Mouse (Mus musculus) heart, adult 18-20 months (tissue): ENCODE results near the gene Tmem132e. TPM values are rescaled to one million over a fixed set of nuclear protein-coding genes. Genes with fewer than 3 reads are reported as not detected.
A peak's percentile ranks its signal among the peaks of the same experiment; 100 is the strongest.

Experiments used
- DNase-seq, 2 experiments: peaks; one replicate each; pipeline ENCODE4 v3.0.0; 2021 to 2022; ENCODE audit warnings: mixed read lengths in 1 of 2
- long read RNA-seq, 2 experiments: library from polyadenylated mRNA; stranded (forward); transcript quantifications; one replicate each; pipeline ENCODE4 v2.0.0; 2021
- total RNA-seq, 2 experiments: library from RNA; stranded (reverse); gene quantifications; 2 replicates each; pipeline ENCODE4 v1.2.3; 2021

Tmem132e gene
- under 1 TPM; 0.20 to 0.31 TPM for total RNA-seq
- long read RNA-seq, experiment 1 = 0 reads
- long read RNA-seq, experiment 2 = 0 reads

DNA sequence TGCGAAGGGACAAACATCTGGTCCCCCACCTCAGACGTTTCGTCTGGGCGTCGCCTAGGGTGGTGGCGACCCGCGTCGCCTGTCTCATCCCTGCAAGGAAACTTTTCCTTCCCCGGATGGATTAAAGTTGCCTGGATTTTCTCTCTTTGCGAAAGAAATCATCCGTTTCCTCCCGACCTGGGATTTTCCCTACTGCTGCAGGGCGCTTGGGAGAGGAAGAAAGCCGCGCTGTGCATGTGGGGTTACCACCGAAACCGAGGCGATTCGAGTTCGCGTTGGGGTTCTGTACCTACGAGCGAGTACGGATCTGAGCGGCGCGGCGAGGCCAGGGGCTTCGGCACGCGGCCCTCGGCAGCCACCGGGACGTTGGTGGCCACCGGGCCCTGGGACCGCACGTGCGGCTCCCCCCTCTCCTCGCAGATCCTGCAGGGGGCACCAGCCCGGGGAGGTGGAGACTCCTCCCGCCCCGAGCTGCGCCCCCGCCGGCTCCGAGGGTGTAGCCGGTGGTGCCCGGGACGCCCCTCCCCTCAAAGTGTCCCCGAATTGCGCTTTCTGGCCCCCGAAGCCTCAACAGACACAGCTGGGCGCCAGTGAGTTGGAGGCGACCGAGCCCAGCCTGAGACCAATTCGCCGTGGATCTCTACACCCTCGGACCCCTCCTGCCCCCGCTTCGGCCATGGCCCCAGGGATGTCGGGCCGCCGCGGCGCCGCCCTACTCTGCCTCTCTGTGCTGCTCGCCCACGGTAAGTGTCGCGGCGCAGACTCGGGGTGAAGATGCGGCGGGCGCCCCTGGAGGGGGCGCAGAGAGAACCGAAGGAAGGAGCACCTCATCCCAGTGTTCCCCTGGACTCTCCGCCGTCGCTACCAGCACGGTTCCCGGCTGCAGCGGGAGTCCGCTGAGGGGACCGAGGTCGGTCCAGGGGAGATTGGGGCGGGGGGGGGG is at the start of gene Tmem132e:
TSS of gene Tmem132e (plus strand) at position 530 of the 943 bp plus-strand sequence.
- peak in 1 of 2 experiments; percentile 11 for DNase-seq

DNA sequence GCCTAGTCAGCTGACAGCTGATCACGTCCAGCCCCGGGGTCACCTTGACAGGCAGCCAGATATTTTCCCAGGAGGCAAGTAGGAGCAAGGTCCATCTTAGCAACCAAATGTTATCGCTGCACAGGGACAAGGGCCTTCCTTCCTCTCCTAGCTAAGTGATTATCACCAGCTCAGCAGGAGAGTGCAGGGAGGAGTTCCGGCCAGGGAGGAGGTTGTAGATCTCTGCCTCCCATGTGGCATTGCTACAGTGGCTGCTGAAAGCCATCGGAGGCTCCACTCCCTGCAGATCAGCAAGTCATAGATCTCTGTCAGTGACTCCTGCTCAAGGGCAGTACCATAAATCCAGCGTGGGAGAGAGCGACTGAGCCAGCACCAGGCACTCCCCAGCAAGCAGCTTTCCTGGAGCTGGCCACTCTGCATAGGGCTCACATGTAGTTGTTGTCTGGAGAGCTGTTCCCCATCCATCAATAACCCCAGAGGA is 48.7 kb upstream of the Tmem132e start:
- DNase-seq = peak; percentile 29 to 56

GRCm38 (mm10) chr11:82340416-82340815 is 48.3 kb upstream of the Tmem132e start:
- peak; percentile 9 to 12 for DNase-seq

DNA sequence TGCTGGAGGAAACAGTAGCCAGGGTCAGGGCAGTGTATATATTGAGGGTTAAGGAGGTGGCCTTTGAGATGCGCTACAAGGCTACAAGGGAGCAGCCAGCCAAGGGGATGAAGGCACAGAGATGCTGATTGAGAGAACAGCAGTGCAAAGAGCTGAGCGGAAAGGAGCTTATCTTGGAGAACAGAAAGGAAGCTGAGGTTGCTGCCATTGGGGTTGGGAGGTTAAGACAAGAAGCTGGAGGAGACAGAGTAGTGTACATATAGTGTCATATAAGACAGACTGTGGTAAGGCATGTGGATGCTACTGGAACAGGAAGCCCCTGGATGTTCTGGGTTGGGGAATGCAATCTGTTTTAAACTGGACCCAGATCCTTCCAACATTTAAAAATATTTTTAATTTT is 47.8 kb upstream of the Tmem132e start:
- no peak for DNase-seq

GRCm38 (mm10) chr11:82351039-82351438 is 37.7 kb upstream of the Tmem132e start:
- DNase-seq = no peak

DNA sequence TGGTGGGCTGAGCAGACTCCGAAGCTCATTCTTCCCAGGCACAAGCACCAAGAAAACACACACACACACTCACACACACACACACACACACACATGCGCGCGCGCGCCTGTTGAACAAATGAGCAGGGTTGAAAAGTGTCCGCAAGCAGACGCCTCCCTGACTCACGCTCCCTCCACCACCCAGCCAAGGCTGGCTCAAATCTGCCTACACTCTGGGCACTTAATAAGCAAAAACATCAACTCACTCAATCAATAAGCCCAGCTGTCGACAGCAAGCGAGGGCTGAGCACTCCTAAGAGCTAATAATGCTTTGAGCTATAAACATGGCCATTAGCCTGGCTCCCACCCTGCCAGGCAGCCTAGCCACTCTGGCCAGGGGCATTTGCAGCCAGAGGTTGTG is 18.5 kb upstream of the Tmem132e start:
- no peak for DNase-seq

DNA sequence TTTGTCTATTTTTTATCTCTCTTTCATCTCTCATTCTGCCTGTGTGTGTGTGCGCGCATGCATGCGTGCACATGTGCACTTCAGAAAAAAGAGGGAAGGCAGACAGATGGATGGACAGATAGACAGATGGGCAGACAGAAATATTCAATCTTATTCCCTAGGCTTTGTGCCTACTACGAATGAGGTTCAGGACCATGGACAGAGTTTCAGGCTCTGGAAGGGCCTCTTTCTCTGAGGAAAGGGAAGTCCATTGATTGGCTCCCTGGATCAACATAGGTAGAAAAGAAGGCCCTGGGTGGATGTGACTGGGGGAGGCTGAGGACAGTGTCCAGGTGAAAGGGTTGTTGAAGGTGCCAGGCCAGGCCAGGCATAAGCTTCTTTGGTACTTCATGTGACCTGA is 17.1 kb upstream of the Tmem132e start:
- peak in 1 of 2 experiments; percentile 31 for DNase-seq

GRCm38 (mm10) chr11:82380606-82381202 is 8.0 kb upstream of the Tmem132e start:
- no peak for DNase-seq

DNA sequence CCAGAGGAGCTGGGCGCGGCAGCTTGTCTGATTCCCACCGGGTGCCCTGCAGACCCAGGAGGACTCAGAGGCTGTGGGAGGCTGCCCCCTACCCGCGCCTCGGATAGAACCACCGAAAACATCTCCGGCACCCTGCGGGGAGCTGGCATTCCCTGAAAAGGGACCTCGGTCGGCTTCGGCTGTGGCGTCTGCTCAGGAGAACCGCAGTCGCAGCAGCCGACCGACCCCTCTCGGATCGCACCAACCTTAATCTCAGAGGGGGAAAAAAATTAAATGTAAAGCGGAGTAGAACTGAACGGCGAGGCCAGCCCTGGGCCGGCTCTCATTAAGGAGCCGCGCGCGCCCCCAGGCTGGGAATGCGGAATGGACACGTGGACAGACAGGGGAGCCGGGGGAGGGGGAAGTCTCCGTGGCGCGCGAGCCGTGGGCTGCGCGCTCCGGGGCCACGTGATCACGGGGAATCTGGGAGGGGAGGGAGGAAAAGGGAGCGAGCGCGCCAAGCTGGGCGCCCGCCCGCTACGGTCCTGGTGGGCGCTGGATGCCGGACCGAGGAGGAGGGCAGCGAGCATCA is 1.6 kb upstream of the Tmem132e start:
- DNase-seq = peak; percentile 12 to 14

- DNase-seq = no peak
Observed at GRCm38 (mm10) chr11:82387711-82388341, 874 bp upstream of the Tmem132e start.

GRCm38 (mm10) chr11:82389396-82390291 is 944 bp downstream of the Tmem132e start:
- no peak for DNase-seq

DNA sequence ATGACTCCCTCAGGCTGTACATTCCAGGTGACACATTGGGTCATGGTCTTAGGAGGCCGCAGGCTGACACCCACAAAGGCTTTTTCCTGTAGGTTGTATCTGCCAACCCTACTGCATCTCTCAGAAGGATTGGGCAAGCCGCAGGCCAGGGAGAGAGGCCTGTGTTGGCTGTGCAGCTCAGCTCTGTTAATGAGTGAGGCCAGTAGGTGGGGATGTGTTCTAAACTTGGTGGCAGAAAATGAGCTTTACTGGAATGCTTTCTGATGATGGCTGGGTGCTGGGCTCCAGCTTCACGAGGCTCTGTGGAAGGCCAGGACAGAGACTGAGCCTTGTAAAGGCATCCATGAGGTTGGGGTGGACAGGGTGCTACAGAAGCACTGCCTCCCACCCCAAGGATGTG is 3.6 kb downstream of the Tmem132e start:
- no peak for DNase-seq

GRCm38 (mm10) chr11:82399621-82400020 is 10.9 kb downstream of the Tmem132e start:
- peak; percentile 30 to 73 for DNase-seq

- no peak for DNase-seq
Observed at GRCm38 (mm10) chr11:82405641-82406040, 16.9 kb downstream of the Tmem132e start.

DNA sequence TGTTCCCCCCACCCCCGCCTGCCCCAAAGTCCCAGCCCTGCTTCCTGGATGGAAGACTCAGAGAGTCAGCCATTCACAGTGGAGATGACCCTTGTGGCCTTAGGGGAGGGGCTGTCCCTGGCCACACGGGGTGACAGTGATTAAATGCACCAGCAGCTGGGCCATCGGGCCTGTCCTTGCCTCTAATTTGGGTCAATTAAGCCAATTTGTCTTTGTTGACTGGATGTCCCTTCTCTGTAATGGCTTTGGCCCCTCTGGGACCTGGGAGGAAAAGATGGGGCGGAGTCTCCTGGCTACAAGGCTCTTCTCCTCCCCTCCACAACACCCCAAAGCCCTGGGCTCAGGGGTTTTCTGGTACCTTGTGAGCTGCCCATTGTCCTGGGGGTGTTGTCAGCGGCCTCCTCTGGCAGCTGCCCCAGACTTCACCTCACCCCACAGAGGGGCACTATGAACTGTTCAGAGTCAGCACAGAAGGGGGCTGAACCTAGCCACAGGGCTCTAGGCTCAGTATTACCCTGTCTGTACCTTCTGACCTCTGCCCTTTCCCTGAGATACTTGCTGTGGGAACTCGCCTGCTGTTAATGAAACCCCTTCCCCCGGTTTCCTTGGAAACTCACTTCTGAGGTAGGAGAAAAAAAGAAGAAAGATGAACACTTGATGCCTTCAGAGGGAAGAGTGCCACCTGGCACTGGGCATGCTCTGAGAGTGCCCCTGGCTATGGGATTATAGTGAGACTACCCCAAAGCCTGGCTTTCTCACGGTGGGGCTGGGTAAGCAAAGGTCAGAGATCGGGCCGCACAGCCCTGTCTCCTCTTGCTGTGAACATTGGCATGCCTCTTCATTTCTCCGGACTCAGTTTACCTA is 17.9 kb downstream of the Tmem132e start:
- DNase-seq = no peak

GRCm38 (mm10) chr11:82412496-82412895 is 23.8 kb downstream of the Tmem132e start:
- no peak for DNase-seq

GRCm38 (mm10) chr11:82418337-82419041 is 29.8 kb downstream of the Tmem132e start:
- DNase-seq = no peak

GRCm38 (mm10) chr11:82421909-82422308 is 33.2 kb downstream of the Tmem132e start:
- DNase-seq = peak in 1 of 2 experiments; percentile 2

- DNase-seq = no peak
Observed at GRCm38 (mm10) chr11:82423521-82423920, 34.8 kb downstream of the Tmem132e start.
